Mouse (Mus musculus) brown adipose tissue, adult 24 weeks (tissue): ENCODE measurements around the gene Cdh23. TPM values are rescaled to one million over a fixed set of nuclear protein-coding genes. Genes with fewer than 3 reads are reported as not detected.

Source experiments
- H3K27ac ChIP-seq: fragments of 200-500 bp; replicated peaks from 2 replicates; pipeline ENCODE4 v1.5.1; 2012; ENCODE audit warnings: low read depth, mild to moderate bottlenecking, low read length
- H3K4me1 ChIP-seq: fragments of 200-500 bp; 2 replicates; pipeline ENCODE4 v1.6.1; 2012; ENCODE audit warnings: low read length, mixed read lengths; ENCODE audit not compliant: control insufficient read depth, insufficient read depth, insufficient read length
- H3K4me3 ChIP-seq: fragments of 200-500 bp; 2 replicates; pipeline ENCODE4 v1.5.1; 2012; ENCODE audit warnings: low read depth, mild to moderate bottlenecking, low read length, moderate library complexity; ENCODE audit not compliant: insufficient read depth
- polyA plus RNA-seq: library from polyadenylated mRNA; stranded (reverse); fragments of >200 nt; gene quantifications from 2 replicates; pipeline ENCODE4 v1.2.4, GENCODE M21; 2012; ENCODE audit not compliant: missing spikeins, insufficient read depth, insufficient read length

The Cdh23 gene
- polyA plus RNA-seq, 1 experiment = 2.1 TPM

DNA sequence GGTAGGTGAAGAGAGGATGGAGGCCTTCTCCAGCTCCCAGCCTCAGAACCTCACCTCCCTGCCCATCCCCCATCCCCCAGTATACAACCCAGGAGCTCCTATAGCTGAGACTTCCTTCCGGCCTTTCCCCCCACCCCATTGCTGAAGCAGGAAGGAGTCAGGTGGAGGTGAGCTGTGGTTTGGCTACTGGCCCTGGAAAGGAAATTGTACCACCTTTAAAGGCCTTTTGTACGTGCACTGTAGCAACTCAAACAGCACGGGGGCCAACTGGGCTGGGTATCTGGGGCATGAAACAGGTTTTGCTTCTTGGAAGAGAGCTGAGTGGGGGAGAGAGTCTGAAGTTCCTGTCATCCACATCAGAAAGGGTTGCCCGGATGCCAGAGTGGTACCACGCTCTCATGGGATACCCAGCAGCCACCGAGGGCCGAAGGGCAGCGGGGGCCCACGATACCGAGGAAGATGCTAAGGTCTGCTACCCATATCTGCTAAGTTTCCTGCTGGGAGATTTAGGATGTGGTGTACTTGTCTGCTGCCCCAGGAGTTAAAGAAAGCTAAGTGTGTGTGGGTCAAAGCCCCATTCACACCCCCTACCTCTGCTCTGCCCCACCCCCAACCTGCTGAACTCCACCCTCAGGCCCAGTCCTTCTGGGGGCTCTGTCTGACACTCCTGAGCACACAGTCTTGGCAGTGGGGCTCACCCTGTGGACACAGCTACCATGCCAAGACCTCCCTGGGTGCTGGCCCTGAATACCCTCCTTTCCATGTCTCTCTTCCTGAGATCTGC lies 315.0 kb downstream of the Cdh23 start:
- H3K27ac ChIP-seq = no peak overlapping the region
- no peak overlapping the region for H3K4me3 ChIP-seq
- H3K4me1 ChIP-seq = peaks cover 17% of the 10 kb centered on the region

DNA sequence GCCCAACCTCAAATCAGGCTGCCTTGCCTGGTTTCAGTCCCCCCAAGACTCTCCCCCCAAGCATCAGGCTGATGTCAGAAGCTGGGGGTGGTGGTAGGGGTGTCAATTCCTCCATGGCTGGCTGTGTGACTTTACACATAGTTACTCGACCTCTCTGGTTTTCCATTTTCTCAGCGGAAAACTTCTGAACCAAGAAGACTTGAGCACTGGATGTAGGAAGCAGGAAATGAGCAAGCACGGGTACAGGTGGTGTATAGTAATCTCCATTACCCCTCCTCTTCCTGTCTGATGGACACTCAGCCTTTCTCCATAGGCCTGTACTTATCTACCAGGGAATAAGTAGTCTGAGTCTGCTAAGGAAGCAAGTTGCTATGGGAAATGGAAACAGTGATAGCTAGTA lies 316.1 kb downstream of the Cdh23 start:
- Histone ChIP-seq H3K4me1 (peaks cover 20% of the 10 kb centered on the region), H3K4me3 (no peak overlapping the region), H3K27ac (peak overlapping the region; percentile 63)

DNA sequence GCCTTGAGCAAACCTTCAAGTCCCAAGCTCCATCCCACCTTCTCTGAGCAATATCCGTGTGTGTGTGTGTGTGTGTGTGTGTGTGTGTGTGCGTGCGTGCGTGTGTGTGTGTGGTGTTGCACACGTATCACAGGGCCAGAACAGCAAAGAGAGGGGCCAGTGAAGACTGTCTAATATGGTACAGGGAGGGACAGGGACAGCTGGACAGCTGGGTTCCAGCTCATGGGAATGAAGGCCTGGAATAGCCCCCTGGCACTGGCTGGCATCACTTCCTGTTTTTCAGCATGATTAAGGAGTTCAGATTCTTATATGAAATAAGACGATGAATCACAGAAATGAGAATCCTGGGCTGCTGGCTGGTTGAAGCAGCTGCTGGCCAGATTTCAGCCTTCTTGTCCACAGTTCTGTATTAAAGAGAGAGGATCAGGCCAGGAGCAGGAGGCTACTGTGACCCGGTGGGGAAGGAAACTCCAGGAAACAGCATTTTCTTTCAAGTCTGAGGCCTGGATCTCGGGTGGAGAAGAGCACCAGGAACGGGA lies 316.8 kb downstream of the Cdh23 start:
- Histone ChIP-seq H3K4me1 (peaks cover 25% of the 10 kb centered on the region), H3K27ac (0 out of 2 replicates have a peak overlapping the region, but pooled peaks have one; percentile 63), H3K4me3 (no peak overlapping the region)

DNA sequence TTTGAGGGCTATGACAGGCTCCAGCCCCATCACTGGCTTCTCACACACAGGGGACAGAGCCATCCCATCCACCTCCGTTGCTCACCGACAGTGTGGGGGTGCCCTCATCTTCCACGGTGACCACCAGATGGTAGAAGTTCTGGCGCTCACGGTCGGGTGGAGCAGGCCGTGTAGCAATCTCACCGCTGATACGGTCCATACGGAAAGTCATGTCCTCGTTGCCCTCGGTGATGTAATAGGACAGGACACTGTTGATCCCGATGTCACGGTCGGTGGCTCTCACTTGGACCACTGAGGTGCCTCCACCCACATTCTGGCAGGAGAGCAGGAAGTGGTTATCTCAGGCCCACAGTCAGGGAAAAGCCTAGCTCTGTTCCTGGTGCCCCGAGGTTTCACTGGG lies 319.6 kb downstream of the Cdh23 start:
- peaks cover 38% of the 10 kb centered on the region for H3K4me1 ChIP-seq
- no peak overlapping the region for H3K27ac ChIP-seq
- H3K4me3 ChIP-seq = no peak overlapping the region

DNA sequence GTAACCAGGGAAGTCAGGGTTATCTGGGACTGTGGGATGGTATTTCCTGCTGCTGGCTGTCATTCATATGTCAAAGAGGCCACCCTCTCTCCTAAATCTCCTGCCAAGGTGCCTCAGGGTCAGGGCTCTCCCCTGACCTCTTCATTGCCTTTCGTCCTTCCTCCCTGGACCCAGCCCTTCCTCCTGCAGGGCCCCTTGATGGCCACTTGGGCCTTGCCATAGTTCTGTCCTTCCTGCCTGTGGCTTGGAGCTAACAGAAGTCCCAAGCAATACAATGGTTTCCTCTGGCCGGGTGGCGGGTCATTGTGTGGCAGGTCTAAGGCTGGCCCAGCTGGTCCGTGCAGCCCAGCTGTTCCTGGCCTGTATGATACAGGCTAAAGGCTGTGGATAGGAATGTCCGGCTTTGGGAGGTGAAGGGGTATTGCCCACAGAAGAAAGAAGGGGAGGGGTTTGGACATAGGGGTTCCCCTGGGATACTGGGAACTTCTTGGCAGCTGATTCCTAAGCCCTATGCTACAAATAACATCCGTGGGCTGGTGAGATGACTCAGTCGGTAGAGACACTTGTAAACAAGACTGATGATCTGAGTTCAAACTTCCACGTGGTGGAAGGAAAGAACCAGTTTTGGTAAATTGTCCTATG lies 322.2 kb downstream of the Cdh23 start:
- peak overlapping the region; percentile 54 for H3K27ac ChIP-seq
- H3K4me1 ChIP-seq = peaks cover 47% of the 10 kb centered on the region
- no peak overlapping the region for H3K4me3 ChIP-seq

DNA sequence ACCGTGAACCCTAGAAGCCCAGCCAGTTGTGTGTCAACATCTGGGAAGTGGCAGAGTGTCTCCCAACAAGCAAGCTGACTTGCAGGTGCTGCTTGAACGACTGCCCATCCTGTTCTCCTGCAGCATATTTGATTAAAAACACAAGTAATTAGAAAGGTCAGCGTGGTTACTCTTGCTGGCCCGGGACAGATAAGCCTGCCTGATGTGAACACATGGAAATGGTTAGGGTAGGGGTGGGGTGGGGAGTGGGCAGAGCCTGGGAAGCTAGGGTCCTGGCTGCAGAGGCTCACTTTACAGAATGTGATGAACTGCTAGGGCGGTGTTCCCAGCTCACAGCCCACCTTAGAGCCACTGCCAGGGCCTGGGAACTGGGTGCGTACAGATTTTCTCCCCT lies 322.8 kb downstream of the Cdh23 start:
- H3K27ac ChIP-seq = peak overlapping the region; percentile 54
- H3K4me3 ChIP-seq = no peak overlapping the region
- H3K4me1 ChIP-seq = peaks cover 50% of the 10 kb centered on the region

DNA sequence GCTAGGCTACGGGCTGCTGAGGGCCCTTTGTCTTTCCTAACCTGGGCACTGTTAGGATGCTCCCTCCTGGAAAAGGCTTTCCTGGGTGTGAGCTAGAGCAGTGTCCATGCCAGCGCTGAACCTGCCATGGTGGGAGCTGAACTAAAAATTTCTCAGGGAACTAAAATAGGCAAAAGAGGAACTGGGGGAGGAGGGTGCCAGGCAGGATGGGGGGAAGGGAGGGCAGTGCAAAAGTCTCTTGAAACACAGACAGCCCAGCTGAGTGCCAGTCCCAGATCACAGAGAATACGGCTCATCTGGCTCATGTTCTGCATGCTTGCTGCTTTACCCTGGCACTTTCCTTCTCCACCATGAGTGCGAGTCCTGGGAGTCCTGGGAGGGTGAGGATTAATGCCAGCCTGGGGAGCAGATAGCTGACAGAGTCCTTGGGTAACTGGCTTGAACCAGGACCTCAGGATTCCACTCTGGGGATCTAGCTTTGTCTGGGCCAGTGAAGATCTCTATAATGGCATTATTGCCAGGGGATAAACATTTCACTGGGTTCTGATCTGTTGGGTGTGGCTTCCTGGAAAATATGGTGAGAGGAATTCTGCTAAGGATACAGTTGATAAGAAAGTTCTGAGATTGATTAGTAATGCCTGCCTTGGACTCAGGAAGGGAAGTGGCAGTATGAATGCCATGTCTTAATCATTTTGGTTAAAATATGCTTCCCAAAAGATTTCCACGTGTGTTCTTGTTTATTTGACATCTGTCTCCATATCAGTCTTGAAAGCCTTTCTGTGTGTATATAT lies 324.5 kb downstream of the Cdh23 start:
- no peak overlapping the region for H3K4me3 ChIP-seq
- H3K27ac ChIP-seq = peak overlapping the region; percentile 72
- peaks cover 50% of the 10 kb centered on the region for H3K4me1 ChIP-seq

DNA sequence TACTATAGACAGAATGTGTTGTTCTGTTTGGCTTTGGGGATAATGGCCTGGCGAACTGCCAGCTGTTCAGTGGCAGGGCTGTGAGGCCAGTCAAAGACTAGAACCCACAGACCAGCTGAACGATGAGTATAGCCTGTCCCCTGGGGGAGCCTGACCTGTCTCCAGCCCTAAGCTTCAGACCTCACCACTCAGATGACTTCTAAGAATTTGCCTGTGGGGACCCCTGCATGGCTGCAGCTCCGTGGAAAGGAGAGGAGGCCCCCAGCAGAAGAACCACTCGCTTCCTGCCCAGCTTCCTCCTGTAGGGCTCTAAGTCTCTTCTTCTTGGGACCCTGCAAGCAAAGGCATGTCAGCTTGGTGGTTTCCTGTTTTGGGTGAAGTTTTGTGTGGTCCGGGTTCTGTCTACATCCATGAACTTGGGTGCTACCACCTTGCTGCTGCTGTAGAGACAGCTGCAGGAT lies 325.7 kb downstream of the Cdh23 start:
- Histone ChIP-seq H3K4me3 (no peak overlapping the region), H3K27ac (peak overlapping the region; percentile 72; the same call in 1 of the 2 replicates), H3K4me1 (peaks cover 50% of the 10 kb centered on the region)

DNA sequence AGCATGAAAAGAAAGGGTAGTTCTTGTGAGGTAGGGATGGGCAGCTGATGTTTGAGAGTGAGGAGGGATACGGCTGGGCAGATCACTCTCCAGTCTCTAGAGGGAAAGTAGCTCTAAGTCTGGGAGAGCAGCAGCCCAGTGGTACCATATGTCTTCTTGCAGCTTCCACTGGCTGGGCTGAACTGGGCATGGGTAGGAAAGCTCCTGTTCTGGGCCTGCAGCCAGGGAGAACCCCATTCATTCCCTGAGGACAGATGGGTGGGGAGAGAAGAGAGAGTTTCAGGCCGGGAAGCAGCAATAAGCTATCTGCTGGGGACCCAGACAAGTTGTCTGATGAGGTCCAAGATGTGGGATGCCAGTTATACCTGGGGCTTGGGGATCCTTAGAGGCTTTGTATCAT lies 326.2 kb downstream of the Cdh23 start:
- Histone ChIP-seq H3K4me1 (peaks cover 48% of the 10 kb centered on the region), H3K27ac (0 out of 2 replicates have a peak overlapping the region, but pooled peaks have one; percentile 29), H3K4me3 (no peak overlapping the region)

DNA sequence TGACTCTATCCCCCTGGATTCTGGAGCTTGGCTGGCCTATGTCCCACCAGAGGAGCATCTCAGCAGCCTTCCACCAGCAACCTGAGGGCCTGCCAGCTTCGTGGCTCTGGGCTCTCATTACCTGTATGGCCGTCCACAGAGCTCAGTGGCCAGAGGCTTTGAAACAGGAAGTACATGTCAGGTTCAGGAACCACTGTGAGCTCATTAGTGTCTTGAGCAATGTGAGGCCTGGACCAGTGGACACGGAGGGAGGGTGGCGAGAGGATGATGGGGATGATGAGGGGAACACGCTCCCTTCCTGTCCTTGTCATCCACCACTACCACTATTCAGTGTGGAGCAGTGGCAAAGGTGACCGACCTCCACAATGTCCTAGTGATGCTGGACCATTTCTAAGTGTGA lies 326.9 kb downstream of the Cdh23 start:
- H3K27ac ChIP-seq = 0 out of 2 replicates have a peak overlapping the region, but pooled peaks have one; percentile 29
- H3K4me3 ChIP-seq = no peak overlapping the region
- H3K4me1 ChIP-seq = peaks cover 45% of the 10 kb centered on the region

DNA sequence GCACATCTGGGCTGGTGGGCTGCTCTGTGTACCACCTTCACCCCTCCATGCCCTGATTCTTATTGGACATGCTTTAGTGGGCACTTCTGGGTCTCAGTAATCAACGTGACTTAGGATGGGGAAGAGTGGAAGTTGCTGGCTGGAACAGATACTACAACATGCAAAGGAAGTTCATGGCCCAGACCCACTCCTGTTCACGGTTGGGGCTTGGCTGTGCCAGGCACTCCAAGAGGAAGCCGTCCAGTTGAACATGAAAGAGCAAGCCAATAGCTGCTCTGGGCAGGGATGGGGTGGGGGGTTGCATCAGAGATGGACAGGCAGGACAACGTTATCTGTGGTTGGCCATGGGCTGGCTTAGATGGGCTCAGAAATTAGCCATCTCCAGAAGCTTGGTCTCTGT lies 328.4 kb downstream of the Cdh23 start:
- Histone ChIP-seq H3K4me1 (peaks cover 42% of the 10 kb centered on the region), H3K4me3 (no peak overlapping the region), H3K27ac (peak overlapping the region; percentile 66)

DNA sequence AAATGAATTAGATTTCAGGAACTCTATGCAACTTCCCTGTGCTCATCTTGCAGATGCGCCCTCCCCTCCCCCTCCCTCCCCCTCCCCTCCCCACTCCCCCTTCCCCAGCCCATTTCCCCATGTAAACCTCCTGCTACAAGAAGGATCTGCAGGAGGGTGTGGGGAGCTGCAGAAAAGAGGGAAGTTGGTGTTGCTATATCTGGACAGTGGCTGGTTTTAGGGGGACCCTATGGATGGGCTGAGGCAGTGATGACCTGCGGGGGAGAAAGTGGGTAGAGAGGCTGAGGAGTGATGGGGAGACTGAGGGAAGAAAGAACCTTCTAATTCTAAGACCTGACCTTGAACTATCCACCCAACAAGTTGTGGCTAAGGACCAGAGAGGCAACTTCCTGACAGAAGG lies 329.1 kb downstream of the Cdh23 start:
- H3K4me1 ChIP-seq = peaks cover 39% of the 10 kb centered on the region
- no peak overlapping the region for H3K4me3 ChIP-seq
- H3K27ac ChIP-seq = peak overlapping the region; percentile 66

DNA sequence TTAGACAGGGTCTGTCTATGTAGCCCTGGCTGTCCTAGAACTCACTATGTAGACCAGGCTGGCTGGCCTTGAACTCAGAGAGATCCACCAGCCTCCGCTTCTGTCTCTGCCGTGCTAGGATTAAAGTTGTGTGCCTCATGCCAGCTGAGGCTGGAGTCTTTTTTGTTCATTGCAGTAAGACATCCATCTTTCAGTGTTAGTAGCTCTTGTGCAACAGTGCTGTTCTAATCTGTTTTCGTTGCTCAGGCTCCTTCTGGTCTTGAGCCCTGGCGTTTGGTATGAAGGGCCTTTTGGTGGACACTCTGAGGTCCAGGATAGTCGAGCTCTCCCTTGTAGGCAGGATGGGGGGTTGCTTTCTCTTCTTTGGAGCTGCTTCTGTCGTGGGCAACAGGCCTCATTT lies 332.9 kb downstream of the Cdh23 start:
- H3K4me1 ChIP-seq = peaks cover 24% of the 10 kb centered on the region
- H3K4me3 ChIP-seq = no peak overlapping the region
- H3K27ac ChIP-seq = no peak overlapping the region

DNA sequence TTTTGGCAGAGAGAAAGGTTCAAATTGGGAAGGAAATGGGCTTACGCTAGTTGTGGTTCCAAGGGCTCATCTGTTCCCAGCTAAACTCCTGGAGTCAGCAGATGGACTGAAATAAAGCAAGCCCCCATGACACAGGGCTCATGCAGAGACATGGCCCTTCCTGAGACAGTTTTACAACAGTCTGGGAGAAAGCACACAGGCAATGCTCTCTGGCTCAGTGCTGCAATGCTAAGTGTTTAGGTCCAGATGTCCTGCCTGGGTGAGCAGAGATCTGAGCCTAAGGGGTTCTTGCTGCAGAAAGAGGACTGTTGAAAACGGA lies 334.0 kb downstream of the Cdh23 start:
- no peak overlapping the region for H3K4me3 ChIP-seq
- H3K4me1 ChIP-seq = peaks cover 31% of the 10 kb centered on the region
- peak overlapping the region; percentile 40 for H3K27ac ChIP-seq
